Mouse (Mus musculus) liver, adult 2 months (tissue): ENCODE results near the gene Ulk3. TPM values are rescaled to one million over a fixed set of nuclear protein-coding genes. Genes with fewer than 3 reads are reported as not detected.

ENCODE experiments used
- DNase-seq: peaks from one replicate; pipeline ENCODE4 v3.0.0-alpha.2; 2011; ENCODE audit warnings: low read depth, low spot score; ENCODE audit errors: extremely low read depth
- H3K27ac ChIP-seq: fragments of 200-500 bp; replicated peaks from 2 replicates; pipeline ENCODE4 v1.5.1; 2012; ENCODE audit warnings: low read depth, mild to moderate bottlenecking, control low read depth, inconsistent platforms, low read length; ENCODE audit not compliant: insufficient read depth
- H3K27me3 ChIP-seq: fragments of 200-500 bp; 2 replicates; pipeline ENCODE4 v1.6.1; 2012; ENCODE audit warnings: mild to moderate bottlenecking, moderate library complexity, low read length, inconsistent platforms; ENCODE audit not compliant: control insufficient read depth, insufficient read depth
- H3K36me3 ChIP-seq: fragments of 200-500 bp; 2 replicates; pipeline ENCODE4 v1.6.1; 2012; ENCODE audit warnings: low read length, inconsistent platforms; ENCODE audit not compliant: control insufficient read depth, insufficient read depth
- H3K4me1 ChIP-seq: fragments of 200-500 bp; 2 replicates; pipeline ENCODE4 v1.6.1; 2011; ENCODE audit warnings: low read length; ENCODE audit not compliant: control insufficient read depth, insufficient read depth
- H3K4me3 ChIP-seq: fragments of 200-500 bp; 2 replicates; pipeline ENCODE4 v1.5.1; 2011; ENCODE audit warnings: low read depth, mild to moderate bottlenecking, control low read depth, low read length, moderate library complexity; ENCODE audit not compliant: insufficient read depth
- H3K79me2 ChIP-seq: fragments of 200-500 bp; 2 replicates; pipeline ENCODE4 v1.6.1; 2012; ENCODE audit warnings: inconsistent platforms, mild to moderate bottlenecking, low read length, moderate library complexity; ENCODE audit not compliant: control insufficient read depth, insufficient read depth
- H3K9ac ChIP-seq: fragments of 200-500 bp; 2 replicates; pipeline ENCODE4 v1.6.1; 2012; ENCODE audit warnings: low read depth, mild to moderate bottlenecking, control low read depth, inconsistent platforms, low read length
- CTCF ChIP-seq: fragments of 200-500 bp; IDR thresholded peaks from 2 replicates; pipeline ENCODE4 v1.5.1; 2011; ENCODE audit warnings: low read depth, low read length, control low read depth
- POLR2A ChIP-seq: fragments of 200-500 bp; IDR thresholded peaks from 2 replicates; pipeline ENCODE4 v1.6.1; 2011; ENCODE audit warnings: low read length, control low read depth; ENCODE audit not compliant: insufficient read depth; ENCODE audit errors: extremely low read depth
- whole genome bisulfite sequencing: fragments of 180-500 bp; shearing (Covaris S2); methylation state at CpG from one replicate; pipeline ENCODE4 v1.1.7; 2018; 5-methylcytosine and 5-hydroxymethylcytosine counted together
- polyA plus RNA-seq: library from polyadenylated mRNA; depleted of rRNA; stranded (reverse); fragments of >200 nt; gene quantifications from 2 replicates; pipeline ENCODE4 v1.2.3, GENCODE M21; 2012
- total RNA-seq: library from RNA; depleted of rRNA; stranded (reverse); fragments of >200 nt; gene quantifications from 2 replicates; pipeline ENCODE4 v1.2.3, GENCODE M21; 2014

Ulk3 gene
- total and polyA plus RNA-seq, 2 experiments, result 4.5 to 16.8 TPM

- Histone ChIP-seq H3K4me1 (peaks cover 13% of the 10 kb centered on the region), H3K79me2 (no peaks in the 10 kb centered on the region), H3K27me3 (no peaks in the 10 kb centered on the region), H3K27ac (no peak overlapping the region), H3K9ac (no peak overlapping the region), H3K36me3 (peaks cover 2% of the 10 kb centered on the region; the same call in 1 of the 2 replicates), H3K4me3 (no peak overlapping the region)
- TF ChIP-seq POLR2A (no peak), CTCF (no peak)
- no peak for DNase-seq
- 97% methylated on average over 4 of the region's 4 CpGs for WGBS
Observed at GRCm38 (mm10) chr9:57549186-57549585, 40.1 kb upstream of the Ulk3 start.

GRCm38 (mm10) chr9:57550126-57550862 is 39.0 kb upstream of the Ulk3 start:
- Histone ChIP-seq H3K4me1 (peaks cover 13% of the 10 kb centered on the region), H3K36me3 (no peaks in the 10 kb centered on the region; the same call in 1 of the 2 replicates), H3K79me2 (no peaks in the 10 kb centered on the region), H3K27ac (no peak overlapping the region), H3K9ac (no peak overlapping the region), H3K4me3 (no peak overlapping the region), H3K27me3 (no peaks in the 10 kb centered on the region)
- WGBS, result 62% methylated on average over 11 of the region's 11 CpGs
- DNase-seq, result peak; percentile 47
- TF ChIP-seq POLR2A, result no peak
- TF ChIP-seq CTCF, result no peak

GRCm38 (mm10) chr9:57552139-57552887 is 36.9 kb upstream of the Ulk3 start, which contains the start of gene Mpi:
Mpi (minus strand) TSS chr9:57552763.
- peaks cover 11% of the 10 kb centered on the region for H3K4me1 ChIP-seq
- H3K36me3 ChIP-seq, result no peaks in the 10 kb centered on the region; the same call in 1 of the 2 replicates
- H3K27ac ChIP-seq, result no peak within 1 kb of the TSS
- peak; percentile 59 for DNase-seq
- WGBS, result under 1% methylated on average over 28 of the region's 28 CpGs
- no peaks in the 10 kb centered on the region for H3K79me2 ChIP-seq
- peak within 1 kb of the TSS; percentile 84 for H3K4me3 ChIP-seq
- no peaks in the 10 kb centered on the region for H3K27me3 ChIP-seq
- H3K9ac ChIP-seq, result peak within 1 kb of the TSS; percentile 90
- TF ChIP-seq POLR2A, result 0 out of 2 replicates have a peak, but pooled peaks have one; percentile 23
- TF ChIP-seq CTCF, result no peak

- Histone ChIP-seq H3K4me3 (no peak overlapping the region), H3K36me3 (no peaks in the 10 kb centered on the region), H3K27me3 (no peaks in the 10 kb centered on the region), H3K4me1 (peaks cover 7% of the 10 kb centered on the region), H3K79me2 (no peaks in the 10 kb centered on the region), H3K27ac (no peak overlapping the region), H3K9ac (no peak overlapping the region)
- no peak for DNase-seq
- no peak for TF ChIP-seq CTCF
- TF ChIP-seq POLR2A, result no peak
- 85% methylated on average over 11 of the region's 11 CpGs for WGBS
Observed at GRCm38 (mm10) chr9:57553119-57553518, 36.1 kb upstream of the Ulk3 start.

- Histone ChIP-seq H3K9ac (no peak overlapping the region), H3K4me3 (no peak overlapping the region)
- TF ChIP-seq CTCF (no peak), POLR2A (no peak)
Observed at GRCm38 (mm10) chr9:57554753-57555152, 34.5 kb upstream of the Ulk3 start.

More at GRCm38 (mm10) chr9:57554753-57555152, 34.5 kb upstream of the Ulk3 start:
- no peak for DNase-seq
- H3K27ac ChIP-seq, result no peak overlapping the region
- 83% methylated on average over 3 of the region's 3 CpGs for WGBS
- no peaks in the 10 kb centered on the region for H3K36me3 ChIP-seq
- no peaks in the 10 kb centered on the region for H3K27me3 ChIP-seq
- H3K79me2 ChIP-seq, result no peaks in the 10 kb centered on the region
- H3K4me1 ChIP-seq, result peaks cover 7% of the 10 kb centered on the region
